Mouse (Mus musculus) c-Kit-positive CD71-positive TER-119-negative erythroid progenitor cells, embryonic 14.5 days (primary cell): ENCODE results near the gene Vmn2r69.

Source experiments
- DNase-seq: peaks from one replicate; pipeline ENCODE4 v3.0.0-alpha.2; 2013; ENCODE audit warnings: low read depth

Gene Vmn2r69

GRCm38 (mm10) chr7:85415820-85416219 lies at the start of gene Vmn2r69:
TSS of gene Vmn2r69 (minus strand) at chr7:85415920.
- no peak for DNase-seq
